Mouse (Mus musculus) R1 (cell line): ENCODE measurements around the gene Phf21a.
"Not testable (repeated sequence)": the region's sequence is repeated elsewhere in the genome, so short reads cannot be mapped to it uniquely, and the experiment has no call there.

ENCODE experiments used
- DNase-seq: peaks from one replicate; pipeline ENCODE4 v3.0.0-alpha.2; 2018; ENCODE audit warnings: low read depth, low spot score

Gene Phf21a

GRCm38 (mm10) chr2:92381161-92381560 is 288.2 kb downstream of the Phf21a start:
- no peak for DNase-seq

- no peak for DNase-seq
Measured at GRCm38 (mm10) chr2:92381901-92382588, 289.1 kb downstream of the Phf21a start, which contains the start of gene 1700029I15Rik. Gene 1700029I15Rik, plus strand, starts transcription at chr2:92382538.

- no peak for DNase-seq
Measured at GRCm38 (mm10) chr2:92382759-92383158, 289.8 kb downstream of the Phf21a start.

- no peak for DNase-seq
Measured at GRCm38 (mm10) chr2:92384101-92384500, 291.2 kb downstream of the Phf21a start.

GRCm38 (mm10) chr2:92385113-92386051 is 292.5 kb downstream of the Phf21a start:
- DNase-seq, result no peak

GRCm38 (mm10) chr2:92386821-92387570 is 294.1 kb downstream of the Phf21a start:
- DNase-seq, result no peak

GRCm38 (mm10) chr2:92387646-92388045 is 294.7 kb downstream of the Phf21a start:
- no peak for DNase-seq

GRCm38 (mm10) chr2:92388081-92388517 is 295.2 kb downstream of the Phf21a start:
- no peak for DNase-seq

GRCm38 (mm10) chr2:92388891-92389641 is 296.1 kb downstream of the Phf21a start:
- peak; percentile 99 for DNase-seq

GRCm38 (mm10) chr2:92389645-92390044 is 296.7 kb downstream of the Phf21a start:
- no peak for DNase-seq

- DNase-seq, result no peak
Measured at GRCm38 (mm10) chr2:92390206-92390930, 297.5 kb downstream of the Phf21a start.

- no peak for DNase-seq
Measured at GRCm38 (mm10) chr2:92391116-92391515, 298.2 kb downstream of the Phf21a start.

- peak; percentile 33 for DNase-seq
Measured at GRCm38 (mm10) chr2:92391703-92392317, 298.9 kb downstream of the Phf21a start.

- DNase-seq, result peak; percentile 76
Measured at GRCm38 (mm10) chr2:92392318-92393264, 299.7 kb downstream of the Phf21a start.

- DNase-seq, result no peak
Measured at GRCm38 (mm10) chr2:92395535-92395934, 302.6 kb downstream of the Phf21a start.

- no peak for DNase-seq
Measured at GRCm38 (mm10) chr2:92397436-92397835, 304.5 kb downstream of the Phf21a start.

GRCm38 (mm10) chr2:92399877-92400276 is 307.0 kb downstream of the Phf21a start:
- not testable (repeated sequence) for DNase-seq

GRCm38 (mm10) chr2:92400682-92401081 is 307.8 kb downstream of the Phf21a start:
- DNase-seq, result peak; percentile 30

GRCm38 (mm10) chr2:92401091-92401561 is 308.2 kb downstream of the Phf21a start, which contains the start of gene Mapk8ip1:
Gene Mapk8ip1, minus strand, starts transcription at chr2:92401263.
- DNase-seq, result peak; percentile 54
